Mouse (Mus musculus) cerebral cortex, adult 2 months (tissue): ENCODE data around the gene Olfr331.

Experiments
- WGBS: fragments of 180-500 bp; shearing (Covaris S2); methylation state at CpG from one replicate; pipeline ENCODE4 v1.1.7; 2018; 5-methylcytosine and 5-hydroxymethylcytosine counted together

The Olfr331 gene

DNA sequence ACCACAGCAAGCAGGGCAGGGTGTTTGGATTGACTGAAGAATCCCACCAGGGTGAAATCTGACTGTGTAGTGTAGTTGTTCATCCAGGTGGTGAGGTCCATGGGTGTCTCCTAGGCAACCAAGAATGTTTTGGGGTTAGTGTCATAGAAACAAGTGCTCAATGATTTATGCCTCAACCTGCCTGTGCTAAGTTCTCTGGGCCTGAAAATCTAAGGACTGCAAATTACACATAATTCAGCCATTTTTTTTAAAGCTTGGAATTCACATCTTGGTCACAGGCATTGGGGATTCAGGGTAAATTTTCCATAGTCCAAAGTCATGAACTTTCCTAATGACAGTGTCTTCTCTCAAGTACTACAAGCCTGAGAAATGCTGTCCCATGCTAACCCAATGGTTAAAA lies at the start of gene Olfr331:
TSS of gene Olfr331 (minus strand) at position 101 of the 400 bp plus-strand sequence.

DNA sequence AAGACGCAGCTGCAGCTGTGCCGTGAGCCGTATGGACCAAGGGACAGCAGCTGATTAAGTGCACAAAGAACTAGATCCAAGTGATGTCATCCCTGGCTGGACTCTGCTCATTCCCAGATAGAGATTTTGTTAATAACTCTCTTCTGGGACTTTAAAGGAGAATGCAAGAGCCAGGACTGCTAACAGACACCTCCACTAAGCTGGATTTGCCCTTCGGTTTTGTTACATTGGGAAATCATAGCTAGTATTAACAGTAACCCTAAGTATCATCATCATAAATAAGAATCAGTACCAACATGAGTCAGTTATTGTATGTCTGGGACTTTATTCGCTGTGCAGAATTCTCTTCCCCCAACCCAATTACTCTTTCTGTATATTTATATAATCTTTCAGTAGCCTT lies 44.0 kb upstream of the Olfr331 start, which contains the start of gene Olfr329-ps:
TSS of gene Olfr329-ps (minus strand) at position 101 of the 400 bp plus-strand sequence.
- 72% methylated on average over 5 of the region's 5 CpGs for WGBS

DNA sequence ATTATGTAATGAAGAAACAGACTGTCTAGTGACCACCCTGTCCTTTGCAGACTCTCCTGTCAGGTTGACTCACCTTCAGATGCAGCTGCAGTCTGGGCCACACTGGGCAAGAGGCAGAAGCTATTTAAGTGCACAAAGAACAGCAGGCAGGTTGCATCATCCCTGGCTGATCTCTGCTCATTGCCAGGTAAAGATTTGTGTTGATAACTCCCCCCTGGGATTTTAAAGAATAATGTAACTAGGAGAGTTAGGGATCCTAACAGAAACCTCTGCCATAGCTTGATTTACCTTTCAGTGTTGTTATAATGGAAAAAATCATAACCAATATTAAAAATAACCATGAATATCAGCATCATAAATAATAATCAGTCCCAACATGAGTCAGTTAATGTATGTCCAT lies 32.4 kb upstream of the Olfr331 start, which contains the start of gene Olfr330:
TSS of gene Olfr330 (minus strand) at position 101 of the 400 bp plus-strand sequence.

DNA sequence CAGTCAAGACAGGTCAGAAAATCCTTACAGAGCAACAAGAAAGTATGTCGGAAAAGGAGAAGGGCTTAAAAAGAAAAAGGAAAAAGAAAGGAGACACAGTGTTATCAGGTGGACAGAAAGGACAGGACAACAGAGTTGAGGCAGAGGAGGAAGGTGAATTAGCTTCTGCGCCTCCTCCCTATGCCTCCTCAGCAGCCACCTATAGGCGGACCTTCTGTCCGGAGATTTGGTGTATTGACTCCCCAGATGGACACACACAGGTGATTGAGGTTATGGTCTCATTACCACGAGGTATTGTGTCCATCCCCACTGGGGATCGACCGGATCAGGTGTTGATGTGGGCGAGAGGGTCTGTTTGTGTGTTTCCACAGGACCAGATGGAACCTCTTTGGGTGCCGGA lies 17.4 kb upstream of the Olfr331 start:
- WGBS, result 92% methylated on average over 8 of the region's 9 CpGs

DNA sequence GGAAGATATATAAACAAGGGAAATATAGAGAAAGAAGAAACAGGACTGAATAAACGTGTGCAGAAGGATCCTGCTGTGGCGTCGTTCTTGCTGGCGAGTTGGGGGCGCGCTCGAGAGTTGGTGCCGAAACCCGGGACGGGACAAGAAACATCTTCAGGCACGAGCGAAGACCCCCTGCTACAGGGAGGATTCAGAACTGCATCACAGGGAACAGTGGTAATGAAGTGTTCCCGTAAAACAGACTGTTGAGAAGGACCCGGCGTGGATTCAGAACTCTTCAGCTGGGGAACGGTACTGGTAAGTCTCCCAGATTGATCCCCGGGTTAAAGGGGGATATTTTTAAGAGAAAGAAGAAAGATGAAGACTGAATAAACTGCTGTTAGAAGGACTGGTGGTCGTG lies 16.5 kb upstream of the Olfr331 start:
- 92% methylated on average over 18 of the region's 18 CpGs for WGBS

DNA sequence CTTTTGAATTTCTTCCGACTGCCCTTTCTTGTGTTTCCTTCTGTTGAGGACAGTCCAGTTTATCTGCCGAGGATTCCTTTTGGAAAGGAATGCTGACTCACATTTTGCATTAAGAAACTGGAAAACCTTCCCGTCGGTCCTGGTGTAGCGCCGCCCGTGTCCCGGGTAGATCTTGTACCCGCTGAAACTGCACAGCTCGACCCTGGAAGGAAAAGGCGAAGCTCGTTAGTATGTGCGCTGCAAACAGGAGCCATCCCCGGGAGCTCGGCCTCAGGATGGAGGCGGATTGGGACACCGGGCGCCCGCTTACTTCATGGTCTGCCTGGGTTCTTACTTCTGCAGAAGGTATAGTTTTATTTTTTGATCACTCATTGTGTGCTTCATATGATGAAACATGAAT lies 6.7 kb upstream of the Olfr331 start:
- WGBS, result 83% methylated on average over 19 of the region's 19 CpGs

DNA sequence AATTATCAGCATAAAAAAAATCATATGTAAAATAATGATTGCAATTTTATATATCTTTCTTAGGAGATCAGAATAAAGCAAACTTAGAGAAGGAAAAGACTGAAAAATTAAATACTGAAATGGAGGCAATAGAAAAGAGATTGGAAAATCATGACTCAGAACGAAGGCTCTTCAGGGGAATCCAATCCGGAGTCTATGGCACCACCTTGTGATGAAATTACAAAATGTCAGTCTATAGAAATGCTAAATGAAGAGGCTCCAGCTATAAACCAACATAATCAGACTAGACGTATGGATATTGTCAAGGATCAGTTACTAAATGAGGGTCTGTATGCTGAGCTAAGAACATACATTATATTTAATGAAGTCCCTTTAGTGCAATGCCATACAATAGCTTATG lies 3.1 kb downstream of the Olfr331 start:
- 24% methylated on average over 3 of the region's 3 CpGs for WGBS

DNA sequence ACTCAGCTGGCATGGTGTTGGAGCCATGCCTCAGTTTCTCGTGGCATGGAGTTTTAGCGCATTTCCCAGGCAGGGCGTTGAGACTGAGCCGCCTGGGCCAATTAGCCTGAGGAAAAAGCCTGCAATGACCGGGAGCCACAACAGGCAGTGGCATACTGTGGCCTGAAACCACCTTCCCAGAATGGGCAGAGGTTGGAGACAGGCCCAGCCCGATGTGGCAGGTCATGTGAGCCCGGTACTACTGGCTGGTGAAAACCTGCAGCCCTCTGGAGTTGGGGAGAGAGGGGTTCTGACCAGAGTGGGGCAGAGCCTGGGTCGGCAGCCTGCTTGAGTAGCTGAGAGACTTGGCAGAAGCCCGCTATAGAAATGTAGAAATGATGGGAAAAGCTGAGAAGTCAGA lies 3.6 kb downstream of the Olfr331 start:
- WGBS, result 79% methylated on average over 9 of the region's 9 CpGs

DNA sequence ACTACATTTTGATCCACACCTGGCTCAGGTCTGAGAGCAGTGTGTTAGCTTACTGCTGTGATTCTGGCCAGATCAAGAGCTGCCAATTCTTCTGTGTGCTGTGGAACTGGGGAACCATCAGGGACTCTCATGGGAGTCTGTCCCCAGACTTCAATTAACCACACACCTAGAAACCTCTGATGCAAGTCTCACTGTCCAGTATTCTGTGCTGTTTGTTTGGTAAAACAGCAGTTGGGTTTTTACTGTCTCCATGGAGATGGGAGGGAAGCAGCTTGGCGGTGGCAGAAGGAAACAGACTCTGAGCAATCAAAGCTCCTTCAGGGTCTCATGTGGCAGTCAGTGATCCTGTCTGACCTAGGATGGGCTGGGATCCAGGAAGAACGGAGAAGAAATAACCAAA lies 9.9 kb downstream of the Olfr331 start, which contains the start of gene Olfr332:
TSS of gene Olfr332 (minus strand) at position 101 of the 400 bp plus-strand sequence.
- WGBS, result 65% methylated on average over 2 of the region's 2 CpGs

DNA sequence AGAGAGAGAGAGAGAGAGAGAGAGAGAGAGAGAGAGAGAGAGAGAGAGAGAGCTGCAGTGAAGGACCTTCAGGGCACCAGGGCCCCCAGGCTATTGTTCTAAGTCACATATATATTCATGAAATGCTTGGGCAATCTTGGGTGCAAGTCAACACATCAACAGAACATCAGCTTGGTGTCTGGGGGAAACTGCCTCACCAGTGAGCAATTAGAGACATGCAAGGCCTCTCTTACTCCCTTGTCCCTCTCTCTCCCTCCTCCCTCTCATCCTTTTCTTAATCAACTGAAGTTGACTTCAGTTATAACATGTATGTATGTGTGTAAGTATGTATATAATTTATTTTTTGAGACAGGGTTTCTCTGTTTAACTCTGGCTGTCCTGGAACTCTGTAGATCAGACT lies 40.2 kb downstream of the Olfr331 start, which contains the start of gene Olfr30:
TSS of gene Olfr30 (minus strand) at position 101 of the 400 bp plus-strand sequence.

DNA sequence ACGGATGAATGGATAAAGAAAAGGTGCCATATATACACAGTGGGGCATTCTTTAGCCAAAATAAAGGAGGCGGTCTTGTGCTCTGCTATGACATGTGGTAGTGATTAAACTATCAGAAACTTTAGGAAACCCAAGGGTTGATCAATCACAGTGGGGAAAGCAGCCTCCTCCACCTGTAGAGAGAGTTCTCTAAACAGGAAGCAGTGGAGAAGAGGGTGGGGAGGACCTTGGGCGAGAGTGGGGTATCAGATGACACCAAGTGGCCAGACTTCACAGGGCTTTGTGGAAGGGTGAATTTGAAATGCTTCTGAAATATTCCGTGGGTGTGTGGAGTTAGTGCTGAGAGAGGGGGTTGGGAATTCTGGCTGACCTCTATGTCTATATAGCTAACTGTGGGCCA lies 48.8 kb downstream of the Olfr331 start:
- 80% methylated on average over 4 of the region's 4 CpGs for WGBS

DNA sequence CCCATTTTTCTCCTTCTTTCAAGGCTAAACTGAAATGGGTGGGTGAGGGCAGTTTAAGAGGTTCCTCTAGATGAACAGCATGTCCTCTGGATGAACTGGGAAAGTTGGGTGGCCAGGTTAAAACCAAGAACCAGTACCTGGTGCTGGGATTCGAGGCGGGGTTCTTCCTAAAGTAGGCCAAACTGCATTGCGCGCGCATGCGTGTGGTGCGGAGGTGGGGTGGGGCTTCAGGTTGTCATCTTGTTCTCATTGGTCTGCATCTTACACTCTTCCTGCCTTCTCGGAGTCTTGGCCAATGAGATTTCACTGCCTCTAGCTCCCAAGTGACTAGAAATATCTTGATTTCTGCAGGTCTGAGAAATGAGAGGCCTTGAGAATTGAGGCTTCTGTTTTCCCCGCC lies 49.6 kb downstream of the Olfr331 start, which contains the start of gene Lypd9:
TSS of gene Lypd9 (minus strand) at position 165 of the 400 bp plus-strand sequence.
- 97% methylated on average over 9 of the region's 9 CpGs for WGBS
